Mouse (Mus musculus) kidney, adult 2 months (tissue): ENCODE results near the gene Midn. TPM values are rescaled to one million over a fixed set of nuclear protein-coding genes. Genes with fewer than 3 reads are reported as not detected.

ENCODE experiments used
- DNase-seq: peaks from one replicate; pipeline ENCODE4 v3.0.0; 2021
- H3K27ac ChIP-seq: fragments of 200-500 bp; 2 replicates; pipeline ENCODE4 v1.5.1; 2012; ENCODE audit warnings: low read depth, low read length, control low read depth, inconsistent platforms; ENCODE audit not compliant: insufficient read depth
- H3K27me3 ChIP-seq: fragments of 200-500 bp; replicated peaks from 2 replicates; pipeline ENCODE4 v1.6.1; 2012; ENCODE audit warnings: mild to moderate bottlenecking, moderate library complexity, low read length, inconsistent platforms; ENCODE audit not compliant: control insufficient read depth, insufficient read depth
- H3K36me3 ChIP-seq: fragments of 200-500 bp; 2 replicates; pipeline ENCODE4 v1.6.1; 2012; ENCODE audit warnings: mild to moderate bottlenecking, moderate library complexity, low read length, inconsistent platforms; ENCODE audit not compliant: control insufficient read depth, insufficient read depth
- H3K4me1 ChIP-seq: fragments of 200-500 bp; 2 replicates; pipeline ENCODE4 v1.6.1; 2011; ENCODE audit warnings: low read length; ENCODE audit not compliant: control insufficient read depth, insufficient read depth
- H3K4me3 ChIP-seq: fragments of 200-500 bp; 2 replicates; pipeline ENCODE4 v1.5.1; 2011; ENCODE audit warnings: mild to moderate bottlenecking, low read depth, low read length, control low read depth; ENCODE audit not compliant: insufficient read depth
- CTCF ChIP-seq: fragments of 200-500 bp; conservative IDR thresholded peaks from 2 replicates; pipeline ENCODE4 v1.5.1; 2011; ENCODE audit warnings: low read depth, mild to moderate bottlenecking, control low read depth, low read length, moderate library complexity, mixed read lengths; ENCODE audit not compliant: insufficient read depth, insufficient read length
- POLR2A ChIP-seq: fragments of 200-500 bp; IDR thresholded peaks from one replicate; pipeline ENCODE4 v1.6.1; 2011; ENCODE audit warnings: low read depth, low read length, control low read depth
- WGBS: fragments of 180-500 bp; shearing (Covaris S2); methylation state at CpG from one replicate; pipeline ENCODE4 v1.1.7; 2018; 5-methylcytosine and 5-hydroxymethylcytosine counted together
- polyA plus RNA-seq: library from polyadenylated mRNA; depleted of rRNA; stranded (reverse); fragments of >200 nt; gene quantifications from 2 replicates; pipeline ENCODE4 v1.2.3, GENCODE M21; 2012

Midn gene
- polyA plus RNA-seq, 1 experiment = 67.0 TPM

DNA sequence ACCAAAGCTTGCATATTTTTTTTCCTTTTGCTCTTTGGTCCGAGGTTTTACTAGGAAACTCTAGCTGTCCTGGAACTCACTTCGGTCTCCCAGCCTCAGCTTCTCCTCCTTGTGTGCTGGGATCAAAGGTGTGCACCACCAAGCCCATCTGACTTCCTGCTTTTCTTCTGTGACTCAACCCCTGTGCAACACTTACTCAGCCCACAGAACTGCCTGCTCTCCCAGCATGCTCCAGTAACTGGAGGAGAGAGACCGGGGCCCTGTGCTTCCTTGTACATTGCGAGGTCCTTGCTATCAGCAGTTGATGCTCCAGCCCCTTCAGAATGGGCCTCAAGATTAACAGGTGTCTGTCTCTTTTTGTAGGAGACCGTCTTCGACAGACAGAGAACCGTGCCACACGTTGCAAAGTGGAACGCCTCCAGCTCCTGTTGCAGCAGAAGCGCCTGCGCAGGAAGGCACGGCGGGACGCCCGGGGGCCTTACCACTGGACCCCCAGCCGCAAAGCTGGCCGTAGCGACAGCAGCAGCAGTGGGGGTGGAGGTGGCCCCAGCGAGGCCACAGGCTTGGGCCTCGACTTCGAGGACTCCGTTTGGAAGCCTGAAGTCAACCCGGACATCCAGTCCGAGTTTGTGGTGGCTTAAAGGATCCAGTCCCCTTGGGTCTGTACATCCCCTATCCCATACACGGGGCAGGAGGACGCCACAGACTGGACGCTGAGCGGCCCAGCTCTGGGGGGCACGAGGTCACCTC lies 8.1 kb downstream of the Midn start:
- H3K27me3 ChIP-seq = no peaks in the 10 kb centered on the region
- H3K27ac ChIP-seq = peak overlapping the region; percentile 59
- no peak overlapping the region for H3K4me3 ChIP-seq
- peak; percentile 17 for DNase-seq
- WGBS = 62% methylated on average over 29 of the region's 29 CpGs
- peaks cover 49% of the 10 kb centered on the region for H3K4me1 ChIP-seq
- TF ChIP-seq POLR2A = no peak
- TF ChIP-seq CTCF = no peak
- peaks cover 18% of the 10 kb centered on the region for H3K36me3 ChIP-seq

DNA sequence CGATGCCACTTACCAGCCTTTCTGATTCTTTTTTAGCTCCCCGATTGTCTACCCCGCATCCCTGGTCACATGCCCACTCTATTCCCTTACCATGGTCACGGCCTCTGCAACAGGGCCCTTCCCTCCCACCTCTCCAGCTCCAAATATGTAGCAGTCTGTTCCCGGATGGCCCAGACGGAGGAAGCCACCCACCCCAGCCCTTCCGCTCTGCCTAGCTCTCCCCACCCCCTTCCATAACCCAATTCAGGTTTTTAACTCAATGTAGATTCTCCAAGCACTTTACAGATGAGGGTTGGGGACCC lies 8.6 kb downstream of the Midn start:
- 40% methylated on average over 7 of the region's 7 CpGs for WGBS
- H3K4me3 ChIP-seq = no peak overlapping the region
- DNase-seq = peak; percentile 76
- no peaks in the 10 kb centered on the region for H3K27me3 ChIP-seq
- TF ChIP-seq CTCF (no peak), POLR2A (no peak)
- peak overlapping the region; percentile 59 for H3K27ac ChIP-seq
- H3K4me1 ChIP-seq = peaks cover 52% of the 10 kb centered on the region
- peaks cover 18% of the 10 kb centered on the region for H3K36me3 ChIP-seq

DNA sequence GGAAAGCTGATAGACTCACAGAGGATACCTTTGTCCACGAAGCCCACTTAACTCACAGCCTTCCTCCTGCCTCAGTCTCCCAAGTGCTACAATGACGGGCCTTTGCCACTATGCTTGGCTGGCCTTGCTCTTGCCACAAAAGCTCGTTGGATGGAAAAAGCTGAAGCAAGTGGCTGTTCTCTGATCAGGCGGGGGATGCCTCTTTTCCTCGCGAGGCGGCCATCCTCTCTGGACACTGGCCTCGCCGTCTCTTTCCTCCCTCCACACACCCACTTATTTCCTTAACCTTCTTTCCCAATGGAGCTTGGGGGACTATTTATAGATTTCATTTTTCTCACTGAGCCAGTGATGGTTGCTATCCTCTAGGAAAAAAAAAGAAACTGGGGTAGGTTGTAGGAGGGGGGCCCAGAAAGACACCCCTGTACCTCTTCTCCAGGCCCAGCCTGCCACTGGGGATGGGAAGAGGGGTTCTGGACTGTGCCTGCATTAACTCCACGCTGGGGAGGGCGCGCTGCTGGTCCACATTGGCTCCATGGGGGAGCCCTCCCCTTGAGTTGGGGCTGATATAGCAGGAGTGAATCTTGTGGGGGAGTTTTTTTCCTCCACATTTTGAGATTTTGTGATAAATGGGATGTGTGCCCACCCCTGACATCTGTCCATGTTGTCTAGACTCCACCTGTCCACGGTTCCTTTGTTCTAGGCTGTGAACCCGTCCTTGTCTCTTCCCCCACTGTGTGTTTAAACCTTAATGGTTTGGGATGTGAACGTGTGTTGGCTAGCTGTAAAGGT lies 9.3 kb downstream of the Midn start:
- Histone ChIP-seq H3K4me1 (peaks cover 58% of the 10 kb centered on the region), H3K4me3 (no peak overlapping the region), H3K27ac (peak overlapping the region; percentile 30), H3K27me3 (no peaks in the 10 kb centered on the region), H3K36me3 (peaks cover 18% of the 10 kb centered on the region)
- DNase-seq = peak; percentile 14
- TF ChIP-seq POLR2A (no peak), CTCF (no peak)
- WGBS = 49% methylated on average over 15 of the region's 15 CpGs

DNA sequence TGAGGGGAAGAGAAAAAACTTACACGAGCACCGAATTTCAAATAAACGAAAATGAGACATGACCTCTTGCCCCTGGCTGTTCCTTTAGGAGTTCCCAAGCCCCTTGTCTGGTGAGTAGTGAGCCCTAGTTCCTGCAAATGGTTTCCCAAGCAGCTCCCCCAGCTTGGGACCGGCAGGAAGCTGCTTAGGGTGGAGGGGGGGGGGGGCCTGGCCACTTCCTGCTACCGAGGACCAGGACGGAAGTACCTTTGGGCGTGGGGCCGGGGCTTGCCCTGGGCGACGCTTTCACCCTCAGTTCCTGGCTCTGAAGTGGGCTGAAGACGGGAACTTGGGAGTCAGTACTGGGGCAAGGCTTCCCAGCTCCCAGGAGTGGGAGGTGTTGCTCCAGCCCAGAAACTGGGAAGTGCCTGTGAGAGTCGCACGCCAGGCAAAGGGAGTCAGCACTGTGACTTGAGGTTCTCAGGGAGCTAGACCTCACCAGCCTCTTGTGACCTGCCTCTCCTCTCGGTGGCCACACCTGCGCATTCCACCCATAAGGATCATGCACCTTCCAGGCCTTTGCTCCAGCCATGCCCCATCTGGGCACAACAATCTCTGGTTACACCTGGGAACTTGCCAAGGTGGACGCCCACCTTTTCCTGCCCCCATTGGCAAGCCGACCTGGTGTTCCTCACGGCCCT lies 10.4 kb downstream of the Midn start:
- no peak overlapping the region for H3K4me3 ChIP-seq
- DNase-seq = peak; percentile 86
- peak overlapping the region; percentile 93 for H3K27ac ChIP-seq
- H3K27me3 ChIP-seq = no peaks in the 10 kb centered on the region
- peaks cover 48% of the 10 kb centered on the region for H3K4me1 ChIP-seq
- WGBS = 3% methylated on average over 18 of the region's 18 CpGs
- TF ChIP-seq POLR2A (peak; percentile 63), CTCF (no peak)
- peaks cover 18% of the 10 kb centered on the region for H3K36me3 ChIP-seq

DNA sequence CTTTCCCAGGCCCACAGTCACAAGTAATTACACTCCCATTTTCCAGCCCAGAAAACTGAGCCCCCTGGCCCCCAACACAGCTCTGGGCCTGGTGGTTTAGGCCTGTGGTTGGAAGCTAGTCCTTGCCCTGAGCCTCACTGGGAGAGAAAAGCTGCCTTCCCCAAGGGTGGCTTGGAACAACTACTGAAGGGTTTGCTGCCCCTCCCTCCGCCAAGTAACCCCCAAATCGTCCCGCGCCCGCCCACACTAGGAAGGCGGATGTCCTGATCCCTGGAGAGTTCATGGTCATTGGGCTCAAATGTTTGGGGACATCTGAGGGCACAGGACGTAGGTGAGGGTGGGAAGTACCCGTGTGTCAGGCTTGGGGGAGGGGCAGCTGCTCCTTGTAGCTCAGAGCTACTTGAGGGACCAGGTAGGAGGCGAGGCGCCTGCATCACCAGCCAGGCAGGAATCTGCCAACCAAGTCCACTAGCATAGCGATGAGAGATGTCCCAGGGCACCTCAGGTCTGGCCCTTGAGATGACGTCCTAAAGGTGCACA lies 11.0 kb downstream of the Midn start:
- peaks cover 48% of the 10 kb centered on the region for H3K4me1 ChIP-seq
- DNase-seq = peak; percentile 63

DNA sequence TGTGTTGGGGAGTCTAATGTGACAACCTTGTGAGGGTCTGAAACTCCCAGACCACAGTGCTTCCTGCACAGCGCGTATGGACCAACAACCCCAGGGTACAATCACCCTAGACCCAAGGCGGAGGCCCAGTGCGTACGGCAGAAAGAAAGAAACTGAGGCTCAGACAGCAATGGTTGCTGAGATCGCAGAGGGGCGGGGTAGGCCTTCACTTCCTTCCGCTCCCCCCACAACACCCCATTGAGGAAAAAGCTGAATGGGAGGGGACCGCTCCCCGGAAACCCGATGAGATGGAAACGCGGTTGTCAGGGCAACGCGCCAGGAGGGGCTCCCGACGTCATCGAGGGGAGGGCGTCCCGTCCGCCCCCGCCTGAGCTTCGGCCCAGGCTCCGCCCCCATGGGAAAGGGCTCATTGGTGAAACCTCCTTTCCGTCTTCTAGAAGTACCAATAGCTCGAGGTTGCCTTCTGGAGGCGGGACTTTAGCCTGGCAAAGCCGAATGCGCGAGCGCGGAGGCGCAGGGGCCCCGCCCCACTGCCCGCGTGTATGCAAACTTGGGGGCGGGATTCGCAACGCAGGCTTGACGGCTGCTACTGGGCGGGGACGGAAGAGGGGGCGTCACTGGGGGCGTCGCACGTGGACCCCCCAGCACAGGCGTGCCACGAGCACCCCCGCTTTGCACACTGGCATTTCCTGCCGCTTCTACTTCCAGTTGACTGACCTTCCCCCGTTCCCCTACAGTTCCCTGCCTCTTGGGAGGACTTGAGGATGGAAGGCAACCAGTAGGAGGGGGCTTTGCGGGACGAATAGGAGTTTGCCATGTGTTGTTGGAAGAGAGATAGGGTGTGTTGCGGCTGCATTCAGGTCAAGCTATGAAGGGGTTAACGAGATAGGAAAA lies 11.7 kb downstream of the Midn start:
- H3K4me1 ChIP-seq = peaks cover 43% of the 10 kb centered on the region

More for the DNA sequence above, 11.0 kb downstream of the Midn start:
- peaks cover 15% of the 10 kb centered on the region for H3K36me3 ChIP-seq
- peak overlapping the region; percentile 93 for H3K27ac ChIP-seq
- 12% methylated on average over 12 of the region's 12 CpGs for WGBS
- peak overlapping the region; percentile 29 for H3K4me3 ChIP-seq
- no peaks in the 10 kb centered on the region for H3K27me3 ChIP-seq
- TF ChIP-seq POLR2A (peak; percentile 1), CTCF (no peak)

More for the DNA sequence above, 11.7 kb downstream of the Midn start:
- no peaks in the 10 kb centered on the region for H3K27me3 ChIP-seq
- TF ChIP-seq CTCF (no peak), POLR2A (no peak)
- peak overlapping the region; percentile 29 for H3K4me3 ChIP-seq
- peaks cover 8% of the 10 kb centered on the region; the same call in 1 of the 2 replicates for H3K36me3 ChIP-seq
- peak; percentile 99 for DNase-seq
- peak overlapping the region; percentile 97 for H3K27ac ChIP-seq
- under 1% methylated on average over 55 of the region's 55 CpGs for WGBS
